In genomic region chr4:128721761-128722160, GRCm38 (mm10) we compare ENCODE assay signal across 21 mouse cellular contexts. TPM values are rescaled to one million over a fixed set of nuclear protein-coding genes. Genes with fewer than 3 reads are reported as not detected.
DNase-seq lines count a peak whose midpoint lies in the region; ATAC-seq lines count a peak whose summit lies in the region.
"Had no signal": no experiment of that assay in that cellular context is flagged by ENCODE, and none has a peak within 500 bp of the region (broad histone marks: within the 10 kb centered on the region; RNA-seq: fewer than 3 reads in every experiment).

No protein-coding gene starts in this region.

- no peak overlapping the region for H3K4me3 ChIP-seq in hindbrain, embryonic 10.5 days
- no peak overlapping the region for H3K4me3 ChIP-seq in hindbrain, embryonic 16.5 days (ENCODE audit: low read length)
- no peak overlapping the region for H3K4me3 ChIP-seq in neural tube, embryonic 13.5 days
- no peak overlapping the region for H3K4me3 ChIP-seq in neural tube, embryonic 15.5 days (replicated peaks)
- no peak overlapping the region for H3K4me3 ChIP-seq in kidney, embryonic 14.5 days (ENCODE audit: low read length)
- H3K4me3 ChIP-seq: embryonic facial prominence, embryonic 12.5 days; heart, embryonic 15.5 days; liver, embryonic 15.5 days; lung, embryonic 15.5 days; megakaryocyte, embryonic 14.5 days; stomach, embryonic 15.5 days had no signal

- ATAC-seq in cerebellum, adult (ENCODE audit: insufficient number of reproducible peaks, low FRiP score, low TSS enrichment): no peak
- ATAC-seq in hindbrain, embryonic 16.5 days: no peak
- ATAC-seq in neural tube, embryonic 13.5 days (ENCODE audit: low read depth): no peak
- ATAC-seq in neural tube, embryonic 15.5 days (ENCODE audit: low FRiP score): no peak
- ATAC-seq in kidney, embryonic 14.5 days (ENCODE audit: low FRiP score, low TSS enrichment): no peak
- ATAC-seq: activated CD4-positive, CD25-positive, alpha-beta regulatory T cell, adult 4 months had no signal

- 80% methylated on average over 4 of the region's 4 CpGs for WGBS in hindbrain, embryonic 10.5 days
- 81% methylated on average over 4 of the region's 4 CpGs for WGBS in hindbrain, embryonic 16.5 days
- 84% methylated on average over 4 of the region's 4 CpGs for WGBS in neural tube, embryonic 13.5 days
- 75% methylated on average over 4 of the region's 4 CpGs for WGBS in neural tube, embryonic 15.5 days
- WGBS in kidney, embryonic 14.5 days: 86% methylated on average over 4 of the region's 4 CpGs

- H3K27me3 ChIP-seq in hindbrain, embryonic 10.5 days (ENCODE audit: insufficient read depth, poor library complexity, severe bottlenecking): peaks cover 31% of the 10 kb centered on the region
- H3K27me3 ChIP-seq in hindbrain, embryonic 16.5 days (replicated peaks; ENCODE audit: control insufficient read depth, insufficient read depth, low read length): no peaks in the 10 kb centered on the region
- peaks cover 5% of the 10 kb centered on the region; the same call in 1 of the 2 replicates for H3K27me3 ChIP-seq in neural tube, embryonic 13.5 days
- H3K27me3 ChIP-seq in neural tube, embryonic 15.5 days (replicated peaks): no peaks in the 10 kb centered on the region
- no peaks in the 10 kb centered on the region for H3K27me3 ChIP-seq in kidney, embryonic 14.5 days (ENCODE audit: control insufficient read depth, insufficient read depth, low read length)
- H3K27me3 ChIP-seq: embryonic facial prominence, embryonic 12.5 days; heart, embryonic 15.5 days; lung, embryonic 15.5 days; stomach, embryonic 15.5 days had no signal

- H3K27ac ChIP-seq in hindbrain, embryonic 10.5 days: peak overlapping the region; percentile 79
- H3K27ac ChIP-seq in hindbrain, embryonic 16.5 days (ENCODE audit: low read depth, low read length): no peak overlapping the region; the same call in 1 of the 2 replicates
- H3K27ac ChIP-seq in neural tube, embryonic 13.5 days (replicated peaks): 0 out of 2 replicates have a peak overlapping the region, but pooled peaks have one; percentile 1
- peak overlapping the region; percentile 43; the same call in 1 of the 2 replicates for H3K27ac ChIP-seq in neural tube, embryonic 15.5 days (replicated peaks)
- H3K27ac ChIP-seq in kidney, embryonic 14.5 days (ENCODE audit: low read depth, low read length): no peak overlapping the region
- H3K27ac ChIP-seq: heart, embryonic 15.5 days; liver, embryonic 15.5 days; lung, embryonic 15.5 days; stomach, embryonic 15.5 days had no signal

- DNase-seq in cerebellum, adult 11 months: peak; percentile 51
- no peak for DNase-seq in hindbrain, embryonic 10.5 days (ENCODE audit: low spot score)
- DNase-seq in neural tube, embryonic 10.5 days (ENCODE audit: extremely low spot score, low spot score): no peak
- DNase-seq: adrenal gland, postnatal 14 days; kidney, adult 2 months; liver; lung, postnatal 36 days; right cerebral cortex, adult 18-20 months; thymus, postnatal 25 days had no signal

- no peak overlapping the region for H3K4me2 ChIP-seq in hindbrain, embryonic 16.5 days (ENCODE audit: low read length)
- no peak overlapping the region for H3K4me2 ChIP-seq in neural tube, embryonic 13.5 days
- H3K4me2 ChIP-seq in neural tube, embryonic 15.5 days: no peak overlapping the region
- no peak overlapping the region for H3K4me2 ChIP-seq in kidney, embryonic 14.5 days (replicated peaks; ENCODE audit: low read depth, low read length)
- H3K4me2 ChIP-seq: embryonic facial prominence, embryonic 12.5 days; heart, embryonic 15.5 days; liver, embryonic 15.5 days; lung, embryonic 15.5 days; stomach, embryonic 15.5 days had no signal

- H3K4me1 ChIP-seq in hindbrain, embryonic 10.5 days (replicated peaks): peaks cover 97% of the 10 kb centered on the region
- H3K4me1 ChIP-seq in hindbrain, embryonic 16.5 days (ENCODE audit: control insufficient read depth, insufficient read depth, low read depth, low read length): peaks cover 30% of the 10 kb centered on the region
- H3K4me1 ChIP-seq in neural tube, embryonic 13.5 days (replicated peaks): peaks cover 77% of the 10 kb centered on the region
- H3K4me1 ChIP-seq in neural tube, embryonic 15.5 days: peaks cover 56% of the 10 kb centered on the region
- H3K4me1 ChIP-seq in kidney, embryonic 14.5 days (ENCODE audit: control insufficient read depth, insufficient read depth, low read length): peaks cover 22% of the 10 kb centered on the region

- H3K9ac ChIP-seq in hindbrain, embryonic 16.5 days (ENCODE audit: low read depth, low read length): no peak overlapping the region
- no peak overlapping the region for H3K9ac ChIP-seq in neural tube, embryonic 13.5 days
- no peak overlapping the region for H3K9ac ChIP-seq in neural tube, embryonic 15.5 days (replicated peaks)
- no peak overlapping the region for H3K9ac ChIP-seq in kidney, embryonic 14.5 days (ENCODE audit: low read depth, low read length)
- H3K9ac ChIP-seq: embryonic facial prominence, embryonic 12.5 days; heart, embryonic 15.5 days; liver, embryonic 15.5 days; lung, embryonic 15.5 days; stomach, embryonic 15.5 days had no signal

- no peaks in the 10 kb centered on the region for H3K9me3 ChIP-seq in hindbrain, embryonic 10.5 days
- H3K9me3 ChIP-seq in hindbrain, embryonic 16.5 days (ENCODE audit: control insufficient read depth, low read length): no peaks in the 10 kb centered on the region
- H3K9me3 ChIP-seq in neural tube, embryonic 13.5 days: no peaks in the 10 kb centered on the region
- H3K9me3 ChIP-seq in neural tube, embryonic 15.5 days (replicated peaks): no peaks in the 10 kb centered on the region
- H3K9me3 ChIP-seq in kidney, embryonic 14.5 days (ENCODE audit: control insufficient read depth, low read length): no peaks in the 10 kb centered on the region
- H3K9me3 ChIP-seq: embryonic facial prominence, embryonic 12.5 days; heart, embryonic 15.5 days; liver, embryonic 15.5 days; lung, embryonic 15.5 days; megakaryocyte, embryonic 14.5 days; stomach, embryonic 15.5 days had no signal

- peaks cover 3% of the 10 kb centered on the region; the same call in 1 of the 2 replicates for H3K36me3 ChIP-seq in hindbrain, embryonic 10.5 days
- no peaks in the 10 kb centered on the region for H3K36me3 ChIP-seq in hindbrain, embryonic 16.5 days (ENCODE audit: control insufficient read depth, insufficient read depth, low read length)
- H3K36me3 ChIP-seq in neural tube, embryonic 13.5 days: peaks cover 27% of the 10 kb centered on the region; the same call in 1 of the 2 replicates
- H3K36me3 ChIP-seq in neural tube, embryonic 15.5 days: peaks cover 14% of the 10 kb centered on the region
- no peaks in the 10 kb centered on the region for H3K36me3 ChIP-seq in kidney, embryonic 14.5 days (ENCODE audit: control insufficient read depth, insufficient read depth, low read length)
- H3K36me3 ChIP-seq: heart, embryonic 15.5 days; liver, embryonic 15.5 days; lung, embryonic 15.5 days; stomach, embryonic 15.5 days had no signal

RNA-seq across cellular contexts. Expression of gene A3galt2, which starts 33.4 kb away (rescaled TPM):
- polyA plus RNA-seq in hindbrain, embryonic 10.5 days (2016; fragmentation: Nextera tagmentation; extraction: Ambion mirVana): 0.18 and 0.26 TPM in 2 replicates
- 0.23 and 0.36 TPM in 2 replicates for polyA plus RNA-seq in hindbrain, embryonic 16.5 days (2015; fragmentation: Nextera tagmentation; extraction: Ambion mirVana)
- 0.46 and 0.70 TPM in 2 replicates for polyA plus RNA-seq in neural tube, embryonic 13.5 days (2015; fragmentation: Nextera tagmentation; extraction: Ambion mirVana)
- polyA plus RNA-seq in neural tube, embryonic 15.5 days (2015; fragmentation: Nextera tagmentation; extraction: Ambion mirVana): 0.34 and 0.41 TPM in 2 replicates
- 0.23 and 0.49 TPM in 2 replicates for polyA plus RNA-seq in kidney, embryonic 14.5 days (2014; fragmentation: Nextera tagmentation; extraction: Ambion mirVana)
- polyA plus RNA-seq: activated CD4-positive, CD25-positive, alpha-beta regulatory T cell, adult 4 months; heart, embryonic 15.5 days; liver, embryonic 15.5 days had no signal

Comparison
In these comparisons a context has a peak if more than half of its experiments do, and no peak if none do; other contexts are left out.
1. H3K27ac ChIP-seq: peak in hindbrain, embryonic 10.5 days (single experiment), neural tube, embryonic 13.5 days (single experiment) and neural tube, embryonic 15.5 days (single experiment); none in hindbrain, embryonic 16.5 days (single experiment) and kidney, embryonic 14.5 days (single experiment).